Mouse (Mus musculus): Measurements from ENCODE around the gene Thsd4.

Gene Thsd4

GRCm38 (mm10) chr9:60311594-60312128 lies 210.2 kb downstream of the Thsd4 start:
- in situ Hi-C loops (cut with MboI; ENCODE audit: unreplicated experiment in 2 of 2) = no loop called here

- in situ Hi-C loops (cut with MboI; ENCODE audit: unreplicated experiment in 2 of 2) = no loop called here
These were observed 211.0 kb downstream of the Thsd4 start for GRCm38 (mm10) chr9:60310741-60311317.

- in situ Hi-C loops (cut with MboI; ENCODE audit: unreplicated experiment in 2 of 2) = no loop called here
These were observed 211.8 kb downstream of the Thsd4 start for GRCm38 (mm10) chr9:60309786-60310711.

GRCm38 (mm10) chr9:60308182-60308581 lies 213.7 kb downstream of the Thsd4 start:
- in situ Hi-C loops (cut with MboI; ENCODE audit: unreplicated experiment in 2 of 2) = no loop called here

- in situ Hi-C loops (cut with MboI; ENCODE audit: unreplicated experiment in 2 of 2) = no loop called here
These were observed 214.4 kb downstream of the Thsd4 start for GRCm38 (mm10) chr9:60307469-60307868.

- in situ Hi-C loops (cut with MboI; ENCODE audit: unreplicated experiment in 2 of 2) = no loop called here
These were observed 215.6 kb downstream of the Thsd4 start for GRCm38 (mm10) chr9:60306241-60306640.

- in situ Hi-C loops (cut with MboI; ENCODE audit: unreplicated experiment in 2 of 2) = no loop called here
These were observed 216.5 kb downstream of the Thsd4 start for GRCm38 (mm10) chr9:60305204-60305840.

- in situ Hi-C loops (cut with MboI; ENCODE audit: unreplicated experiment in 2 of 2) = no loop called here
These were observed 225.6 kb downstream of the Thsd4 start for GRCm38 (mm10) chr9:60296276-60296675.

- in situ Hi-C loops (cut with MboI; ENCODE audit: unreplicated experiment in 2 of 2) = no loop called here
These were observed 226.6 kb downstream of the Thsd4 start for GRCm38 (mm10) chr9:60295199-60295598.

GRCm38 (mm10) chr9:60293129-60293528 lies 228.7 kb downstream of the Thsd4 start:
- in situ Hi-C loops (cut with MboI; ENCODE audit: unreplicated experiment in 2 of 2) = no loop called here

GRCm38 (mm10) chr9:60290780-60291179 lies 231.1 kb downstream of the Thsd4 start:
- in situ Hi-C loops (cut with MboI; ENCODE audit: unreplicated experiment in 2 of 2) = no loop called here

- in situ Hi-C loops (cut with MboI; ENCODE audit: unreplicated experiment in 2 of 2) = no loop called here
These were observed 233.1 kb downstream of the Thsd4 start for GRCm38 (mm10) chr9:60288789-60289188.

- in situ Hi-C loops (cut with MboI; ENCODE audit: unreplicated experiment in 2 of 2) = no loop called here
These were observed 235.5 kb downstream of the Thsd4 start for GRCm38 (mm10) chr9:60286390-60286789.

- in situ Hi-C loops (cut with MboI; ENCODE audit: unreplicated experiment in 2 of 2) = no loop called here
These were observed 236.8 kb downstream of the Thsd4 start for GRCm38 (mm10) chr9:60285047-60285462.

GRCm38 (mm10) chr9:60284318-60284717 lies 237.5 kb downstream of the Thsd4 start:
- in situ Hi-C loops (cut with MboI; ENCODE audit: unreplicated experiment in 2 of 2) = no loop called here

- in situ Hi-C loops (cut with MboI; ENCODE audit: unreplicated experiment in 2 of 2) = no loop called here
These were observed 238.3 kb downstream of the Thsd4 start for GRCm38 (mm10) chr9:60283546-60283945.

GRCm38 (mm10) chr9:60281281-60281680 lies 240.6 kb downstream of the Thsd4 start:
- in situ Hi-C loops (cut with MboI; ENCODE audit: unreplicated experiment in 2 of 2) = no loop called here

GRCm38 (mm10) chr9:60280786-60281185 lies 241.1 kb downstream of the Thsd4 start:
- in situ Hi-C loops (cut with MboI; ENCODE audit: unreplicated experiment in 2 of 2) = no loop called here

GRCm38 (mm10) chr9:60279556-60279955 lies 242.3 kb downstream of the Thsd4 start:
- in situ Hi-C loops (cut with MboI; ENCODE audit: unreplicated experiment in 2 of 2) = no loop called here

- in situ Hi-C loops (cut with MboI; ENCODE audit: unreplicated experiment in 2 of 2) = no loop called here
These were observed 245.5 kb downstream of the Thsd4 start for GRCm38 (mm10) chr9:60276351-60276750.
